Mouse (Mus musculus) hindbrain, embryonic 10.5 days (tissue): Measurements from ENCODE around the gene Taar1. TPM values are rescaled to one million over a fixed set of nuclear protein-coding genes. Genes with fewer than 3 reads are reported as not detected.
A peak's percentile ranks its signal among the peaks of the same experiment; 100 is the strongest.

ENCODE experiments used
- DNase-seq: peaks from one replicate; pipeline ENCODE4 v3.0.0-alpha.2; 2017; ENCODE audit warnings: low spot score
- H3K27ac ChIP-seq: fragments of 300-500 bp; sonication (generic); 2 replicates; pipeline ENCODE4 v1.5.1; 2016; ENCODE audit warnings: mild to moderate bottlenecking, moderate library complexity
- H3K27me3 ChIP-seq: fragments of 300-500 bp; sonication (generic); 2 replicates; pipeline ENCODE4 v1.6.1; 2016; ENCODE audit warnings: mild to moderate bottlenecking; ENCODE audit not compliant: poor library complexity, insufficient read depth, severe bottlenecking
- H3K36me3 ChIP-seq: fragments of 300-500 bp; sonication (generic); 2 replicates; pipeline ENCODE4 v1.6.1; 2016; ENCODE audit warnings: mild to moderate bottlenecking, moderate library complexity
- H3K4me1 ChIP-seq: fragments of 300-500 bp; sonication (generic); replicated peaks from 2 replicates; pipeline ENCODE4 v1.6.1; 2016; ENCODE audit warnings: mild to moderate bottlenecking
- H3K4me3 ChIP-seq: fragments of 300-500 bp; sonication (generic); 2 replicates; pipeline ENCODE4 v1.5.1; 2016; ENCODE audit warnings: mild to moderate bottlenecking, moderate library complexity
- H3K9me3 ChIP-seq: fragments of 300-500 bp; sonication (generic); 2 replicates; pipeline ENCODE4 v1.6.1; 2016; ENCODE audit warnings: mild to moderate bottlenecking, moderate library complexity
- whole genome bisulfite sequencing: fragments of 180-500 bp; shearing (Covaris S2); methylation state at CpG from one replicate; pipeline ENCODE4 v1.1.7; 2016; 5-methylcytosine and 5-hydroxymethylcytosine counted together
- polyA plus RNA-seq: library from polyadenylated mRNA; unstranded; fragments of >200 nt; fragmentation: Nextera tagmentation; extraction: Ambion mirVana; gene quantifications from 2 replicates; pipeline ENCODE4 v1.2.1, GENCODE M21; 2016

Gene Taar1
- polyA plus RNA-seq, result not detected in 2 replicates

DNA sequence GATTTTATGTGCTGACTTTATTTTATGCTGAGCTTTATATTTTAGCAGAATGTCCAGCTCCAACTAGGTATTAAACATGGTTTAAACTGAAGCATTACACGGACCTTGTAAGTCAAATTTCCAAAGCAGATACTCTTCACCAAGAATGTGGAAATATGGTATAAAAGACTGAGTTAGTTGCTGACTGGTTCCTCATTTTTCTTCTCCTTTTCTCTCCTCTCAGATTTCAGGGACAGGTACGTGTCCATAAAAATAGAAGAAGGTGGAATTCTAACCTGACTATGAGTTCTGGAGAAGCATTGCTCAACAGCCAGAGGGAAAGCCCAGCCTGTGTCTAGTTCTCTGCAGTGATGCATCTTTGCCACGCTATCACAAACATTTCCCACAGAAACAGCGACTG lies at the start of gene Taar1:
Gene Taar1, plus strand, starts transcription at position 301 of the 400 bp plus-strand sequence.
- Histone ChIP-seq H3K9me3 (0 out of 2 replicates have a peak, but pooled peaks cover 5% of the 10 kb centered on the region), H3K4me1 (no peaks in the 10 kb centered on the region), H3K27ac (no peak within 1 kb of the TSS), H3K4me3 (no peak within 1 kb of the TSS), H3K36me3 (no peaks in the 10 kb centered on the region), H3K27me3 (no peaks in the 10 kb centered on the region)
- 90% methylated on average over 4 of the region's 4 CpGs for WGBS
- DNase-seq, result no peak

DNA sequence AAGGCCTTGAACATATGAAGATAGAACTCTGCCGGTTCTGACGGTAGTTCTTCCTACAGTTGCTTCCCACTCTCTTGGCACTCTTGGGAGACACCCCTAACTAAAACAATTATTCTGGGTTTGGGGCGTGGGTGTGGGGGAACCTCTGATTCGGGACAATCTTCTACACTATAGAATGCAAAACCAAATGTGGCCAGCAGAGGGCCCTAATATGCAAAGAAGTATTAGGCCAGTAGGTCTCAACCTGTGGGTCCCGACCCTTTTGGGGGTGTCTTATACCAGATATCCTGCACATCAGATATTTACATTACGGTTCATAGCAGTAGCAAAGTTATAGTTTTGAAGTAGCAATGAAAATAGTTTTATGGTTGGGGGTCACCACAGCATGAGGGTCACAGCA lies 39.5 kb upstream of the Taar1 start:
- H3K27ac ChIP-seq, result no peak overlapping the region
- DNase-seq, result no peak
- no peaks in the 10 kb centered on the region for H3K4me1 ChIP-seq
- no peak overlapping the region for H3K4me3 ChIP-seq
- peaks cover 5% of the 10 kb centered on the region for H3K9me3 ChIP-seq
- 93% methylated on average over 6 of the region's 6 CpGs for WGBS
- no peaks in the 10 kb centered on the region for H3K36me3 ChIP-seq
- H3K27me3 ChIP-seq, result no peaks in the 10 kb centered on the region

DNA sequence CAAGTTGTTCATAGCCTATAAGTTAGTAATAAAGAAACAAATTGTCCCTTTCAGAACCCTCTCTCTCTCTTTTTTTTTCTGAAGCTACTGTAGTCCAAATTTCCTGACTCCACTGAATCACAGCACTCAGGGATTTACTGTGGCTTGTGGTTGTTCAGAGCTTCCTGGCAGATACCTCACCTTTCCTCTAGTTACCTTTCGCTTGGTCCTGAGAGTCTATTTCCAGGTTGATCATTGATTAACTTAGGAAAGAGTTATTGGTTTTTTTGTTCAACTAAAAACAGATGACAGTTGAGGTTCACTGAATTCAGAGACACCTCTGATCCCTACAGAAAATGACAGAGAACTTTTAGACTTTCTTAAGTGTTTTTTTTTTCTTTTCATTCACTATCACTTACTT lies 35.2 kb upstream of the Taar1 start:
- H3K27ac ChIP-seq, result no peak overlapping the region
- no peak for DNase-seq
- no peaks in the 10 kb centered on the region for H3K27me3 ChIP-seq
- no peaks in the 10 kb centered on the region for H3K36me3 ChIP-seq
- WGBS, result 91% methylated on average over 1 of the region's 1 CpGs
- no peak overlapping the region for H3K4me3 ChIP-seq
- H3K4me1 ChIP-seq, result no peaks in the 10 kb centered on the region
- H3K9me3 ChIP-seq, result no peaks in the 10 kb centered on the region

GRCm38 (mm10) chr10:23886060-23886459 lies 34.1 kb upstream of the Taar1 start:
- WGBS, result 76% methylated on average over 3 of the region's 3 CpGs
- no peaks in the 10 kb centered on the region for H3K4me1 ChIP-seq
- H3K36me3 ChIP-seq, result no peaks in the 10 kb centered on the region
- no peaks in the 10 kb centered on the region for H3K9me3 ChIP-seq
- no peak overlapping the region for H3K27ac ChIP-seq
- H3K27me3 ChIP-seq, result no peaks in the 10 kb centered on the region
- no peak for DNase-seq
- no peak overlapping the region for H3K4me3 ChIP-seq

DNA sequence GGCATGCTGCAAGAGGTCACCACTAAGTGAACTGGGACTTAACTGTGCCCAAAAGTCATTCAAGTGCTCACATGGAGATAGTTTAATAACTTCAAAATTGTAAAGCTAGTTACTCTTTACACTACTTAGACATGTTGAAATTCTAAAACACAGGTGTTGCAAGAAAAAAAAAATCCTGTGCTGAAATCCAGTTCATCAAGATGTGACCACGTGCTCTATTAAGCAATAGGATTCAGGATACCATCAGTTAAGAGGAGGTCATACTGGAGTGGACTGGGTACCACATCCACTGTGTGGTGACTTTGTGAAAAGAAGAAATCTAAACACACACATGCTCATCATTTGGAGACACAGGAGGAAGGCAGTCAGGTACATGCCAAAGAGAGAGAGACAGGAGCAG lies 27.2 kb upstream of the Taar1 start:
- H3K27ac ChIP-seq, result no peak overlapping the region
- H3K4me3 ChIP-seq, result no peak overlapping the region
- no peaks in the 10 kb centered on the region for H3K9me3 ChIP-seq
- no peaks in the 10 kb centered on the region for H3K4me1 ChIP-seq
- H3K27me3 ChIP-seq, result no peaks in the 10 kb centered on the region
- WGBS, result 87% methylated on average over 1 of the region's 1 CpGs
- DNase-seq, result no peak
- no peaks in the 10 kb centered on the region for H3K36me3 ChIP-seq

DNA sequence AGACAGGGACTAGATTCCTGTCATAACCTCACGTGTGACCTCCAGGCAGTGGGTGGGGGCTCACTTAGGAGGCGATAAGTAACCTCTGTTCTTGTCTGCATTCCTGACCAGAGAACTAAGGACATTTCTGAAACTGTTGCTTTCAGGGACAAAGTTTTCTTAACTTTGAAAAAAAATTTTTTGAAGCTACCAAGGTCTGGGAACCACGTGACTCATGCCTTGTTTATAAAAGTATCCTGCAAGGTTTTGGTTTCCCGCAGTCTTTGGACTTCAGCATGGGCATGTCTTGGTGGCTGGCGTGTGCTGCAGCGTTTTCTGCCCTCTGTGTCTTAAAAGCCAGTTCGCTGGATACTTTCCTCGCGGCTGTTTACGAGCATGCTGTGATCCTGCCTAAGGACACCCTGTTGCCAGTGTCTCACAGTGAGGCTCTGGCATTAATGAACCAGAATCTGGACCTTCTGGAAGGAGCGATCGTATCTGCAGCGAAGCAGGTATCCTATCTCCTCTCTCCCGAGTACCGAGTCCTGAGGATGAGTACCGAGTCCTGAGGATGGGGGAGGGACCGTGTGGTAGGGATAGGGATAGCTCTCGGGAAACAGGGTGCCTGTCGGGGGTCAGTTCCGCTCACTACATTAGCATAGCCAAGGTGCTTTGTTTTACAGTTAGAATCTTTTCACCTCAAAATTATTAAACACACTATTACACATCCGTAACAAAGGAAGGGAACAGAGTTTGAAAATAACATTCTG lies 25.4 kb upstream of the Taar1 start, which contains the start of gene Vnn1:
Gene Vnn1, plus strand, starts transcription at position 88 of the 749 bp plus-strand sequence.
- Histone ChIP-seq H3K4me3 (peak within 1 kb of the TSS; percentile 37), H3K9me3 (no peaks in the 10 kb centered on the region), H3K36me3 (no peaks in the 10 kb centered on the region), H3K4me1 (no peaks in the 10 kb centered on the region), H3K27me3 (no peaks in the 10 kb centered on the region), H3K27ac (0 out of 2 replicates have a peak within 1 kb of the TSS, but pooled peaks have one; percentile 30)
- WGBS, result 37% methylated on average over 21 of the region's 21 CpGs
- peak; percentile 15 for DNase-seq

- no peak for DNase-seq
- no peaks in the 10 kb centered on the region for H3K4me1 ChIP-seq
- H3K27ac ChIP-seq, result no peak overlapping the region
- H3K36me3 ChIP-seq, result no peaks in the 10 kb centered on the region
- H3K4me3 ChIP-seq, result no peak overlapping the region
- H3K27me3 ChIP-seq, result no peaks in the 10 kb centered on the region
- WGBS, result 77% methylated on average over 7 of the region's 7 CpGs
- H3K9me3 ChIP-seq, result no peaks in the 10 kb centered on the region
Observed at GRCm38 (mm10) chr10:23895376-23895775, 24.8 kb upstream of the Taar1 start.

- H3K9me3 ChIP-seq, result no peaks in the 10 kb centered on the region
- H3K4me3 ChIP-seq, result no peak overlapping the region
- H3K4me1 ChIP-seq, result no peaks in the 10 kb centered on the region
- no peaks in the 10 kb centered on the region for H3K27me3 ChIP-seq
- no peaks in the 10 kb centered on the region for H3K36me3 ChIP-seq
- H3K27ac ChIP-seq, result no peak overlapping the region
- no peak for DNase-seq
- WGBS, result 67% methylated on average over 3 of the region's 3 CpGs
Observed at GRCm38 (mm10) chr10:23901119-23901518, 19.0 kb upstream of the Taar1 start.

DNA sequence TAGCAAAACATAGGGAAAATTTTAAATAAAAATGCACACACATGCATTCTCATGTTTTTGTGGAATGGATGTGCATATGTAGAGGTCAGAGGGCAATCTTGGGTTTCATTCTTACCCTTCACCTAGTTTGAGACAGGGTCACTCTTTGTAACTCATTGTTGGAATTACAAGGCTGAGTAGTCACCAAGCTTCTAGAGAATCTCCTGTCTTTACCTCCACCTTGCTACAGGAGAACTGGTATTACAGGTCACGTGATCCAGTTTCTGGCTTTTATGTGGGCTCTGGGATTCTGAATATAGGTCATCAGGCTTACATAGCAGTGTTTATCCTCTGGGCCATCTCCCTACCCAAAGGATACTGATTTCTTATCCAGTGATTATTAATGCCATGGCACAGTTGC lies 14.5 kb upstream of the Taar1 start:
- Histone ChIP-seq H3K27me3 (no peaks in the 10 kb centered on the region), H3K27ac (no peak overlapping the region), H3K36me3 (no peaks in the 10 kb centered on the region), H3K4me1 (no peaks in the 10 kb centered on the region), H3K9me3 (no peaks in the 10 kb centered on the region), H3K4me3 (no peak overlapping the region)
- WGBS, result 88% methylated on average over 1 of the region's 1 CpGs
- DNase-seq, result no peak

- H3K36me3 ChIP-seq, result no peaks in the 10 kb centered on the region
- H3K27ac ChIP-seq, result no peak overlapping the region
- H3K9me3 ChIP-seq, result no peaks in the 10 kb centered on the region
- H3K4me3 ChIP-seq, result no peak overlapping the region
- no peaks in the 10 kb centered on the region for H3K4me1 ChIP-seq
- DNase-seq, result no peak
- no peaks in the 10 kb centered on the region for H3K27me3 ChIP-seq
- 77% methylated on average over 3 of the region's 3 CpGs for WGBS
Observed at GRCm38 (mm10) chr10:23922468-23922867, 2.3 kb downstream of the Taar1 start.

DNA sequence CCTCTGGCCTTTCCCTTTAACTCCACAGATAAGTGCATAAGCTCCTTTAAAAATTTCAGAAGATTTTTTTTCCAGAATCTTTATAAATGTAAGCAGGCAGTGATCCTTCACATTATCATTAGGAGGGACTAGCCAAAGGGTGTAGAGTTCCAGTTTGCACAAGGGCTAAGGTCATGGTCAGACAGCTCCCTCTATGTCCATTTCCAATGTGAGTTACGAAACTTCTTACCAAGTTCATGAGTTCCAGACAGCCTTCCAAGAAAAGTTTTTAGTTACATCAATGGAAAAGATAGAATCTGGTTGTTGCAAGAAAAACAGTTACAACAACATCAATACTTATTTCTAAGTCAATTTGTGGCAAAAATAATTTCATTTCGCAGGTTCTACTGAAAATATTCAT lies 3.8 kb downstream of the Taar1 start:
- no peak for DNase-seq
- H3K4me3 ChIP-seq, result no peak overlapping the region
- 88% methylated on average over 2 of the region's 2 CpGs for WGBS
- no peaks in the 10 kb centered on the region for H3K4me1 ChIP-seq
- H3K27me3 ChIP-seq, result no peaks in the 10 kb centered on the region
- no peaks in the 10 kb centered on the region for H3K36me3 ChIP-seq
- no peak overlapping the region for H3K27ac ChIP-seq
- H3K9me3 ChIP-seq, result no peaks in the 10 kb centered on the region

- no peaks in the 10 kb centered on the region for H3K36me3 ChIP-seq
- 0 out of 2 replicates have a peak, but pooled peaks cover 3% of the 10 kb centered on the region for H3K4me1 ChIP-seq
- no peak overlapping the region for H3K27ac ChIP-seq
- no peak overlapping the region for H3K4me3 ChIP-seq
- H3K27me3 ChIP-seq, result no peaks in the 10 kb centered on the region
- 61% methylated on average over 4 of the region's 4 CpGs for WGBS
- DNase-seq, result no peak
- no peaks in the 10 kb centered on the region for H3K9me3 ChIP-seq
Observed at GRCm38 (mm10) chr10:23937613-23938012, 17.5 kb downstream of the Taar1 start.

DNA sequence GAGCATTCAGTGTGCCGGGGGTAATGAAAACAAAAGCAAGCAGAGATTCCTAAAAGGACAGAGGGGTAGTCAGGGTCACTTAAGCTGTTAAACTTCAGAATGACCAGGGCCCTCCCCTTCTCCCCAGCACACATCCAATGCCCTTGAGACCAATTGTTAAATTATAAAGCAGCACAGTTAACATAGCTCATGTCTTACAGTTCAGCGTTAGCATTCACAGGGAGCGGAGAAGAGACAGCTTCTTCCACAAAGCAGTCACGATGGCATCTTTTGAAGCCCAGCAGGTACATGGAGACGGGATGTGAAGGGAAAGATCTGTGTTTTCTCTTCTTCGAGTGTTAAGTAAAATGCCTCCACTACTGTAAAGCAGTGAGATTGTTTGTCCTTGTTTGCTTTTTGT lies 18.2 kb downstream of the Taar1 start, which contains the start of gene Taar2:
Gene Taar2, plus strand, starts transcription at position 261 of the 400 bp plus-strand sequence.
- no peaks in the 10 kb centered on the region for H3K27me3 ChIP-seq
- no peak within 1 kb of the TSS for H3K4me3 ChIP-seq
- DNase-seq, result no peak
- WGBS, result 58% methylated on average over 6 of the region's 6 CpGs
- no peaks in the 10 kb centered on the region for H3K9me3 ChIP-seq
- 0 out of 2 replicates have a peak, but pooled peaks cover 3% of the 10 kb centered on the region for H3K4me1 ChIP-seq
- H3K36me3 ChIP-seq, result no peaks in the 10 kb centered on the region
- H3K27ac ChIP-seq, result no peak within 1 kb of the TSS
